Mouse (Mus musculus) hindbrain, postnatal 0 days (tissue): ENCODE data around the gene Gsg1l. TPM values are rescaled to one million over a fixed set of nuclear protein-coding genes. Genes with fewer than 3 reads are reported as not detected.

Experiments
- ATAC-seq: fragments of 200-750 bp; cut with Nextera tagmentation; 2 replicates; pipeline ENCODE4 v1.8.0; 2017; ENCODE audit warnings: mild to moderate bottlenecking, moderate TSS enrichment, moderate library complexity
- DNase-seq: peaks from one replicate; pipeline ENCODE4 v3.0.0-alpha.2; 2015; ENCODE audit warnings: low spot score
- H3K27ac ChIP-seq: fragments of 300-500 bp; sonication (generic); 2 replicates; pipeline ENCODE4 v1.5.1; 2014; ENCODE audit warnings: mild to moderate bottlenecking
- H3K27me3 ChIP-seq: fragments of 300-500 bp; sonication (generic); 2 replicates; pipeline ENCODE4 v1.6.1; 2014; ENCODE audit warnings: low read length, mixed read lengths; ENCODE audit not compliant: insufficient read depth
- H3K36me3 ChIP-seq: fragments of 300-500 bp; sonication (generic); 2 replicates; pipeline ENCODE4 v1.6.1; 2014; ENCODE audit warnings: low read length, mixed read lengths; ENCODE audit not compliant: insufficient read depth
- H3K4me1 ChIP-seq: fragments of 300-500 bp; sonication (generic); 2 replicates; pipeline ENCODE4 v1.6.1; 2014; ENCODE audit warnings: antibody characterized with exemption, low read length, mixed read lengths; ENCODE audit not compliant: insufficient read depth
- H3K4me2 ChIP-seq: fragments of 300-500 bp; sonication (generic); 2 replicates; pipeline ENCODE4 v1.6.1; 2014; ENCODE audit warnings: low read depth, mild to moderate bottlenecking, low read length, moderate library complexity, mixed read lengths
- H3K4me3 ChIP-seq: fragments of 300-500 bp; sonication (generic); 2 replicates; pipeline ENCODE4 v1.5.1; 2014; ENCODE audit warnings: low read length
- H3K9ac ChIP-seq: fragments of 300-500 bp; sonication (generic); replicated peaks from 2 replicates; pipeline ENCODE4 v1.6.1; 2014; ENCODE audit warnings: mild to moderate bottlenecking, low read length, moderate library complexity, mixed read lengths
- H3K9me3 ChIP-seq: fragments of 300-500 bp; sonication (generic); 2 replicates; pipeline ENCODE4 v1.6.1; 2016; ENCODE audit warnings: low read length, mixed read lengths
- CTCF ChIP-seq: IDR thresholded peaks from 2 replicates; pipeline ENCODE4 v1.5.1; 2016; ENCODE audit warnings: antibody characterized with exemption, control low read depth, low read depth
- WGBS: fragments of 180-500 bp; shearing (Covaris S2); extraction: QIAGEN DNeasy Blood & Tissue Kit; methylation state at CpG from one replicate; pipeline ENCODE4 v1.1.7; 2014; 5-methylcytosine and 5-hydroxymethylcytosine counted together
- polyA plus RNA-seq: library from polyadenylated mRNA; unstranded; fragments of >200 nt; fragmentation: Nextera tagmentation; extraction: Ambion mirVana; gene quantifications from 2 replicates; pipeline ENCODE4 v1.2.1, GENCODE M21; 2015
- total RNA-seq: library from RNA; depleted of rRNA; stranded (reverse); fragments of >200 nt; gene quantifications from 2 replicates; pipeline ENCODE4 v1.2.3, GENCODE M21; 2014

Gsg1l gene
- total and polyA plus RNA-seq, 2 experiments from 2014 or later, result 22.0 to 63.4 TPM

GRCm38 (mm10) chr7:125933356-125934244, 148.6 kb downstream of the Gsg1l start:
- H3K9ac ChIP-seq, result no peak overlapping the region

GRCm38 (mm10) chr7:125931602-125932001, 150.6 kb downstream of the Gsg1l start:
- H3K9me3 ChIP-seq, result no peaks in the 10 kb centered on the region
- H3K36me3 ChIP-seq, result no peaks in the 10 kb centered on the region
- TF ChIP-seq CTCF, result no peak
- 53% methylated on average over 5 of the region's 5 CpGs for WGBS
- peaks cover 9% of the 10 kb centered on the region for H3K4me1 ChIP-seq
- no peak overlapping the region for H3K9ac ChIP-seq
- no peak overlapping the region for H3K4me2 ChIP-seq
- ATAC-seq (peak; percentile 50; the same call in 1 of the 2 replicates), DNase-seq (peak; percentile 23)
- H3K4me3 ChIP-seq, result no peak overlapping the region
- H3K27ac ChIP-seq, result no peak overlapping the region
- H3K27me3 ChIP-seq, result no peaks in the 10 kb centered on the region

More at GRCm38 (mm10) chr7:125933356-125934244, 148.6 kb downstream of the Gsg1l start:
- WGBS, result 24% methylated on average over 16 of the region's 16 CpGs
- Histone ChIP-seq H3K4me3 (no peak overlapping the region), H3K27ac (peak overlapping the region; percentile 45; the same call in 1 of the 2 replicates), H3K36me3 (no peaks in the 10 kb centered on the region), H3K4me2 (no peak overlapping the region), H3K27me3 (no peaks in the 10 kb centered on the region), H3K4me1 (peaks cover 9% of the 10 kb centered on the region), H3K9me3 (no peaks in the 10 kb centered on the region)
- peak; percentile 30 for DNase-seq
- peak; percentile 30; the same call in 1 of the 2 replicates for ATAC-seq
- TF ChIP-seq CTCF, result no peak

- DNase-seq, result no peak
- H3K9me3 ChIP-seq, result no peaks in the 10 kb centered on the region
- 79% methylated on average over 5 of the region's 5 CpGs for WGBS
- H3K4me1 ChIP-seq, result no peaks in the 10 kb centered on the region
- no peaks in the 10 kb centered on the region for H3K27me3 ChIP-seq
- H3K36me3 ChIP-seq, result no peaks in the 10 kb centered on the region
- no peak overlapping the region for H3K27ac ChIP-seq
- ATAC-seq, result no peak
- no peak for TF ChIP-seq CTCF
- H3K4me2 ChIP-seq, result no peak overlapping the region
- no peak overlapping the region for H3K4me3 ChIP-seq
- no peak overlapping the region for H3K9ac ChIP-seq
Observed at GRCm38 (mm10) chr7:125924044-125924443, 158.2 kb downstream of the Gsg1l start.

GRCm38 (mm10) chr7:125920801-125921200, 161.4 kb downstream of the Gsg1l start:
- Histone ChIP-seq H3K9me3 (no peaks in the 10 kb centered on the region), H3K27ac (no peak overlapping the region), H3K36me3 (no peaks in the 10 kb centered on the region), H3K27me3 (no peaks in the 10 kb centered on the region), H3K4me1 (no peaks in the 10 kb centered on the region), H3K4me3 (no peak overlapping the region), H3K4me2 (no peak overlapping the region), H3K9ac (no peak overlapping the region)
- DNase-seq (no peak), ATAC-seq (0 out of 2 replicates have a peak, but pooled peaks have one; percentile 29)
- WGBS, result 58% methylated on average over 5 of the region's 5 CpGs
- no peak for TF ChIP-seq CTCF

GRCm38 (mm10) chr7:125900386-125901161, 181.6 kb downstream of the Gsg1l start:
- 0 out of 2 replicates have a peak, but pooled peaks have one; percentile 35 for ATAC-seq
- 44% methylated on average over 13 of the region's 13 CpGs for WGBS
- H3K4me2 ChIP-seq, result no peak overlapping the region
- no peak for TF ChIP-seq CTCF
- peaks cover 5% of the 10 kb centered on the region; the same call in 1 of the 2 replicates for H3K4me1 ChIP-seq
- no peaks in the 10 kb centered on the region for H3K36me3 ChIP-seq
- H3K9ac ChIP-seq, result peak overlapping the region; percentile 21; the same call in 1 of the 2 replicates
- H3K27me3 ChIP-seq, result no peaks in the 10 kb centered on the region
- H3K27ac ChIP-seq, result 0 out of 2 replicates have a peak overlapping the region, but pooled peaks have one; percentile 32
- 0 out of 2 replicates have a peak, but pooled peaks cover 2% of the 10 kb centered on the region for H3K9me3 ChIP-seq
- DNase-seq, result no peak
- H3K4me3 ChIP-seq, result no peak overlapping the region

GRCm38 (mm10) chr7:125899916-125900315, 182.3 kb downstream of the Gsg1l start:
- WGBS, result 45% methylated on average over 2 of the region's 2 CpGs

More at GRCm38 (mm10) chr7:125899916-125900315, 182.3 kb downstream of the Gsg1l start:
- no peak overlapping the region for H3K4me3 ChIP-seq
- peaks cover 5% of the 10 kb centered on the region; the same call in 1 of the 2 replicates for H3K4me1 ChIP-seq
- H3K27ac ChIP-seq, result no peak overlapping the region
- ATAC-seq, result peak; percentile 18; the same call in 1 of the 2 replicates
- TF ChIP-seq CTCF, result no peak
- no peaks in the 10 kb centered on the region for H3K27me3 ChIP-seq
- H3K4me2 ChIP-seq, result no peak overlapping the region
- DNase-seq, result no peak
- 0 out of 2 replicates have a peak, but pooled peaks cover 2% of the 10 kb centered on the region for H3K9me3 ChIP-seq
- no peak overlapping the region for H3K9ac ChIP-seq
- H3K36me3 ChIP-seq, result no peaks in the 10 kb centered on the region
